Mouse (Mus musculus) heart, postnatal 0 days (tissue): ENCODE data around the gene Tmem171.

Experiments
- CTCF ChIP-seq: IDR thresholded peaks from 2 replicates; pipeline ENCODE4 v1.5.1; 2016; ENCODE audit warnings: antibody characterized with exemption, control low read depth, low read depth
- EP300 ChIP-seq: IDR thresholded peaks from 2 replicates; pipeline ENCODE4 v1.6.1; 2016; ENCODE audit warnings: antibody characterized with exemption, low read depth

DNA sequence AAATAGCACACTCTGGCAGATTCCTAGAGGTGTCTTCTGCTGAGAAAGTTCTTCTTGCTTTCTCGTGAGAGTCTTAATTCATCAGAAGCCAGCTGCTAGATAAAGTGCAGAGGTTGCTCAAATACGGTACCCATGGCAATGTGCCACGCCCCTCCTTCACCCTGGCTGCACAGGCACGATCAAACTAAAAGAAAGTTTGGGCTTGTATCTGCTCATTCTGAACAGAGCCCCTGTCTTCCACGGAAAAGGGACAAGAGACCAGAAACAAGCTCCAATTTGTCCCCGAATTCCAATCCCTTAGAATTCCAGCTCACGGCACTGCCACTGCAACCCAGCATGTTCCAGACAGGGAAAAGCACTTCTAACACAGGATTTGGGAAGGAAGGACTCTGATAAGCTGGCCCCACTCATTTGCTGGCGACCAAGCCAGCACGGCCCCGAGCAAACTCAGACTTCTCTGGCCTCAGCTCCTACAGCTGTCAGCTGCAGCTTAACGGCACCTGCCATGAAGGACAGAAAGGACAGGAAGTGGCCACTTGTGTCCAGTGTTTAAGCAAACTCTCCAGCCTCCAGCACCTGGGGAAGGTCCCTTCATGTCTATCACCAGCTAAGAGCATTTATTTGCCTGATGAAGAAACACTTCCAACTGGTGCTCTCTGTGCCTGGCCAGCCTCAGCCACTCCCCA, 4.9 kb downstream of the Tmem171 start:
- no peak for TF ChIP-seq CTCF
- TF ChIP-seq EP300, result no peak
